Mouse (Mus musculus): ENCODE data around the gene Pde3b. TPM values are rescaled to one million over a fixed set of nuclear protein-coding genes. Genes with fewer than 3 reads are reported as not detected.

Gene Pde3b
- polyA plus RNA-seq, 1 experiment from 2014 or later: 5.1 TPM

DNA sequence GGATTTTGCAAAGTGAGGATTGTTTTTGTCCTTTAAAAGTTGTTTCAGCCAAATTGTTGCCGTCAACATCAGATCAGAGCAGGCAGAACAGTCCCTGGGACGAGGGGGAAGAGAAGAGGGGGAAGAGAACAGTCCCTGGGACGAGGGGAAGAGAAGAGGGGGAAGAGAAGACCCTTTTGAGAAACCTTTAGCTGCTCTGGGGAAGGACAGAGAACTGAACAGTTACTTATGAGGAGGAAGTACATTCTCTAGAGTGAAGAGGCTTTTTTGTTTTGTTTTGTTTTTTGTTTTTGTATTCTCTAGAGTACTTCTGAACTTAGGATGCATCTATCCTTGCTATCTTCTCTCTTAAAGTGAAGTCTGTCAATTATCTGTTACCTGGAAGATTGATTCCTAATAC lies 37.8 kb downstream of the Pde3b start:
- H3K27ac ChIP-seq (replicated peaks): no peak overlapping the region
- no peak overlapping the region for H3K9ac ChIP-seq (replicated peaks)
- no peak overlapping the region for H3K4me2 ChIP-seq (replicated peaks)
- H3K36me3 ChIP-seq: no peaks in the 10 kb centered on the region
- WGBS: 59% methylated on average over 3 of the region's 3 CpGs
- H3K4me3 ChIP-seq: no peak overlapping the region
- H3K27me3 ChIP-seq: no peaks in the 10 kb centered on the region
- H3K9me3 ChIP-seq: no peaks in the 10 kb centered on the region
- no peak for ATAC-seq (replicated peaks)
- no peaks in the 10 kb centered on the region for H3K4me1 ChIP-seq

DNA sequence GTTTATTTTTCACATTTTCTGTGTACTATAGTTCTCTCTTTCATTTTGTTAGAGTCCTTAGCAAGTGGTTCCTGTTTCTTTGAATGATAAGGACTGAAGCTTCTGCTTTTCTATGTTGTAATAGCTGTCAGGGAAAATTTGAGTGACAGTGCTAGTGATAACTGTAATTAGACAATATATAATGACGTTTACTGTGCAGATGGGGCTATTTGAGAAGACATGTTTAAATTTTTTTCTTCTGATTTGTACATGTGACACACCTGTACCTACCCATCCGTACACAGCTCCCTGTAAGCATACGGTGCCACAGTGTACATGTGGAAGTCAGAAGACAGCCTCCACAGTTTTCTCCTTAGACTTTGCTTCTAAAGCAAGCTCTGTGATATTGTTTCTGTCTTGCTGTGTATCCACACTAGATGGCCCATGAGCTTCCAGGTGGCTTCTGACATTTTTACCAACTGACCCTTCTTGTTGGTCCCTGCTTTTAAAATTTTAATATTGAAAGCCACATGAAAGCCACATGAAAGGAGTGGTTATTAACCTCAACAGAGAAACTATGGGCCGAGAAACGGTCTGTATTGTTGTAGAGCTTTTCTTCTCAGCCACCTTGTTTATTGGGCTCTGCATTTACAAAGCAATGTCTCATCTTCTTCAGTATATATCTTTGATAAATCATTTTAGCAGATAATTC lies 38.4 kb downstream of the Pde3b start:
- Histone ChIP-seq H3K4me1 (no peaks in the 10 kb centered on the region), H3K9ac (replicated peaks) (no peak overlapping the region), H3K36me3 (no peaks in the 10 kb centered on the region), H3K9me3 (no peaks in the 10 kb centered on the region), H3K27ac (replicated peaks) (no peak overlapping the region), H3K27me3 (no peaks in the 10 kb centered on the region), H3K4me3 (no peak overlapping the region), H3K4me2 (replicated peaks) (no peak overlapping the region)
- no peak for ATAC-seq (replicated peaks)
- 81% methylated on average over 5 of the region's 5 CpGs for WGBS

DNA sequence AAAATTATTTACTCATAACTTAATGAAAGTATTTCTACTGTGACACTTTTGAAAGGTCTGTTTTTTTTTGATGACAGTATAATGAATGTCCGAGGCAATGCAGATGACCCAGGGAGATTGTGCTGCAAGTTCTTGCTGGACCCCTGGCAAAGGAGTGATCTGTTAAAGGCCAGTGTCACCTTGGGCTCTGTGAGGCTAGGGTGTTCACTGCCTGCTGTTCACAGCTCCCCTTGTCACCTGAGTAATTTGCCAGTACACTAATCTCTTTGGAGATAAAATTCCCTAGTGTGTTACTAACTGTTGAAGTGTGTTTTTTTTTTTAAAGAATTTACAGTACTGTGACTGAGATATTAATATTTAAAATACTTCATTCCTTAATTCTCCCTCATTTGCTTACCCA lies 39.8 kb downstream of the Pde3b start:
- Histone ChIP-seq H3K9me3 (no peaks in the 10 kb centered on the region), H3K4me1 (no peaks in the 10 kb centered on the region), H3K27ac (replicated peaks) (no peak overlapping the region), H3K27me3 (no peaks in the 10 kb centered on the region), H3K9ac (replicated peaks) (no peak overlapping the region), H3K36me3 (no peaks in the 10 kb centered on the region), H3K4me2 (replicated peaks) (no peak overlapping the region), H3K4me3 (no peak overlapping the region)
- no peak for ATAC-seq (replicated peaks)
- WGBS: 87% methylated on average over 1 of the region's 1 CpGs

DNA sequence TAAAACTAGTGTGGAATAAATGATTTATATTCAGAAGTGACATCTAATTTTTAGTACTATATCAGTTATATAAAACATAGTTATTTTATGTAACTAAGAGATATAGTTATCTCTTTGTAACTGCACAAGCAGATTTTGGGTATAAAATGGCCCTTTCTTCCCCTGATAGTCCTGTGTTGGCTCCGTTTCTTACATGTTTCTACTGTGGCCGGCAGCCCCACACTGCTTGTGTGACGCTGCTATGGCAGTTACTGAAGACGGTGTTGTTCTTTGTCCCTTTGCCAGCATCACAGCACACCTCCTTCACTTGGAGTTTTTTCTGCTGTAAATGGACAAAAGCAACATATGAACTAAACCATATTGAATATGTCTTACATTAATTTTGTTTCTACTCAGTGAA lies 41.8 kb downstream of the Pde3b start:
- WGBS: 69% methylated on average over 4 of the region's 4 CpGs

DNA sequence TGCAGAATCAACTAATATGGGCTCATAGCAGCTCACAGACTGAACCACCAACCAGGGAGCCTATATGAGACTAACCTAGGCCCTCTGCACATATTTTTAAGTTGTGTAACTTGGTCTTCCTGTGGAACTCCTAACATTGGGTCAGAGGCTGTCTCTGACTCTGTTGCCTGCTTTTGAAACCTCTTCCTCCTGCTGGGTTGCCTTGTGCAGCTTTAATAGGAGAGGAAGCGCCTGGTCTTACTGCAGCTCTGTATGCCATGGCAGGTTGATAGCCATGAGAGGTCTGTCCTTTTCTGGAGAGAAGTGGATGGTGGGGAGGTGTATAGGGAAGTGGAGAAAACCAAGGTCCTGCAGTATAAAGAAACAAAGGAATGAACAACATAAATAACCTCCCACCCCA lies 44.8 kb downstream of the Pde3b start:
- no peak for ATAC-seq (replicated peaks)
- Histone ChIP-seq H3K4me2 (replicated peaks) (no peak overlapping the region), H3K27me3 (no peaks in the 10 kb centered on the region), H3K36me3 (no peaks in the 10 kb centered on the region), H3K9me3 (no peaks in the 10 kb centered on the region), H3K4me3 (no peak overlapping the region), H3K9ac (replicated peaks) (no peak overlapping the region), H3K27ac (replicated peaks) (no peak overlapping the region), H3K4me1 (no peaks in the 10 kb centered on the region)
- WGBS: 55% methylated on average over 1 of the region's 1 CpGs

More for the DNA sequence above, 41.8 kb downstream of the Pde3b start:
- Histone ChIP-seq H3K9ac (replicated peaks) (no peak overlapping the region), H3K27me3 (no peaks in the 10 kb centered on the region), H3K4me3 (no peak overlapping the region), H3K4me2 (replicated peaks) (no peak overlapping the region), H3K36me3 (no peaks in the 10 kb centered on the region), H3K27ac (replicated peaks) (no peak overlapping the region), H3K9me3 (no peaks in the 10 kb centered on the region), H3K4me1 (no peaks in the 10 kb centered on the region)
- no peak for ATAC-seq (replicated peaks)

DNA sequence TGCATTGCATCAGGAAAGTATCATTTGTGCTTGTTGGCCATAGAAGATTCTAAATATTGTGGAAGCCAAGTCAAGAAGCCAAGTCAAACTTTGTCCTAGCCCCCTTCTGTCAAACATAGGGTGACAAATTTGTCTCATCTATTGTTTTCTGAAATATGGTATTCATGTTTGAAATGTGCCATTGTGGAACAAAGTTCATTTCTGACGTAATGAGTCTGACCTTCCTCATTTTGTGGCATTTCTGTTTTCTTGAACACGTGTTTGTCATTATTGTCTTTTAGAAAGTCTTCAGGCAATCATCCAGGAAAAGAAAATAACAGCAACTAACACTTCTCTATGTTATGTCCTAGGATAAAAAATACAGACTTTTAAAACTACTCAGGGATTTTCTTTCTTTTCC lies 46.6 kb downstream of the Pde3b start:
- Histone ChIP-seq H3K4me3 (no peak overlapping the region), H3K27ac (replicated peaks) (no peak overlapping the region), H3K27me3 (no peaks in the 10 kb centered on the region), H3K9me3 (no peaks in the 10 kb centered on the region), H3K9ac (replicated peaks) (no peak overlapping the region), H3K36me3 (no peaks in the 10 kb centered on the region), H3K4me2 (replicated peaks) (no peak overlapping the region), H3K4me1 (no peaks in the 10 kb centered on the region)
- 68% methylated on average over 2 of the region's 2 CpGs for WGBS
- no peak for ATAC-seq (replicated peaks)

DNA sequence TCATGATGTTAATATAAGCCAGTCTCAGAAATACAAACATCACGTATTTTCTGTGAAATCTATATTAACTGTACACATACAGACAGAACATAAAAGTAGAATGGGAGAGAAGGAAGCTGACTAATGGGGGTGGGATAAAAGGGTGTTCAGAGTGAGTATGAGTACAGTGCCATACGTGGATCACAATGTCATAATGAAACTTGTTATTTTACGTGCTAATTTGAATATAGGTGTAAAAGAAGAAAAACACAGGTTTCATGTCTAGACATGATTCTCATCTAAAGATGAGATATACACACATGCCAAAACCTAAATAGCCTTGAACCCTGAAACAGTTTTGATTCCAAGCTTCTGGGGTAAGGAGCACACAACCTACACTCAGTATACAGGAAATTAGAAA lies 51.3 kb downstream of the Pde3b start:
- H3K27ac ChIP-seq (replicated peaks): no peak overlapping the region
- WGBS: 89% methylated on average over 3 of the region's 3 CpGs
- no peak for ATAC-seq (replicated peaks)

DNA sequence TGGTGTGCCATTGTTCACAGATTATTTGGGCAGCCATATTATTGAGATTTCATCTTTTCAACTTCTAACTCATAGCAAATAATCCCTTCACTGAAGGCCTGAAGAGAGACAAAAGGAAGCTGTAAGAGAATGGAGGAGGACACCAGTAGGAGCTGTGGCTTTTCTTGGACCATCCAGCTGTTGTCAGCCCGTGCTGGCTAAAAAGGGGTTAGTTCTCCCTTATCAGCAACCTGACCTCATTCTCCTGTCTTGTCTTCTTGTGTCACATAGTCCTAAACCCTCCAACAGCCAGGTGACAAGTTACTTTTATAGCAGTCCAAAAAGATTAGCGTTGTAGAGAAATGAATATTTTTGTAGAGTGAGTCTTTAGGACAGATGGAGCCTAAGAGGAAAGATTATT lies 57.4 kb downstream of the Pde3b start:
- no peak overlapping the region for H3K4me2 ChIP-seq (replicated peaks)
- H3K4me3 ChIP-seq: no peak overlapping the region
- H3K9me3 ChIP-seq: no peaks in the 10 kb centered on the region
- no peak for ATAC-seq (replicated peaks)
- H3K4me1 ChIP-seq: no peaks in the 10 kb centered on the region
- no peak overlapping the region for H3K9ac ChIP-seq (replicated peaks)
- no peak overlapping the region for H3K27ac ChIP-seq (replicated peaks)
- WGBS: 54% methylated on average over 2 of the region's 2 CpGs
- H3K27me3 ChIP-seq: no peaks in the 10 kb centered on the region
- no peaks in the 10 kb centered on the region for H3K36me3 ChIP-seq

More for the DNA sequence above, 51.3 kb downstream of the Pde3b start:
- H3K36me3 ChIP-seq: no peaks in the 10 kb centered on the region
- no peak overlapping the region for H3K4me3 ChIP-seq
- no peak overlapping the region for H3K9ac ChIP-seq (replicated peaks)
- no peak overlapping the region for H3K4me2 ChIP-seq (replicated peaks)
- no peaks in the 10 kb centered on the region for H3K27me3 ChIP-seq
- no peaks in the 10 kb centered on the region for H3K9me3 ChIP-seq
- H3K4me1 ChIP-seq: no peaks in the 10 kb centered on the region

DNA sequence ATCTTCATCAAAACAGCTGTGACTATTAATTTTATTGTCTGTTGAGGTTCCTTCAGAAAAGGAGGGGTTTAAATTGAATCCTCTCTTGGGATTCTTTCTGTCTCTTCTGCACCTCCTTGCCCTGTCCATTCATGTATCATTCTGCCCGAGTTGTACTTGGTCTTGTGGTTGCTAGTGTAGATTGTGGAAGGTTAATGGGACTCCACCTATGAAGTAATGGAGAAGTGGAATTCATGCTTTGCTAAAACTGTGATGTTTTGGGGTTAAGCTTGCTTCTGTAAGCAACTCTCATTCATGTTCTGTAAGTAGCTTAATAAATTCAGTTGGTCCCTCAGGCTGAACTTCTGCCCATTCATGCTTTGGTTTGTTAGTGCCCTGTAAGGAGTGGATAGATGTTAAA lies 59.8 kb downstream of the Pde3b start:
- no peak for ATAC-seq (replicated peaks)
- Histone ChIP-seq H3K36me3 (no peaks in the 10 kb centered on the region), H3K4me3 (no peak overlapping the region), H3K4me1 (no peaks in the 10 kb centered on the region), H3K9ac (replicated peaks) (no peak overlapping the region), H3K9me3 (no peaks in the 10 kb centered on the region), H3K4me2 (replicated peaks) (no peak overlapping the region), H3K27me3 (no peaks in the 10 kb centered on the region), H3K27ac (replicated peaks) (no peak overlapping the region)
- 95% methylated on average over 1 of the region's 1 CpGs for WGBS

DNA sequence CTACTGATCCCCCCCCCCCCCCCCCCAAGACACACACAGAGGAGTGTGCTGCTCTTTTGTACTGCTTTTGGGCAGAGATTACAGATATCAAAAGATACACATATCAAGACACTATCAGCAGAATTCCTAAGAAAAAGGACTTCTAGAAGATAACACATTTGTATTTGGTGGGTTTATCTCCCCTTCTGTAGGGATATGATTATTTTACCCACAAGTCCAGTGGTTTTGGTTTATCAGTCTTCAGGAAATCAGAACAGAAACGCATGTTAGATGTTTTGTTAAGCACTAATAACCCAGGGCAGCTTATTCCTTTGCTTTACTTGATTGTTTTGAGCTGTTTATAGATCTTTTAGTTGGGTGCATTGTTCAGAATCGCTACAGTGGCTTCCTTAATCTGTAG lies 62.8 kb downstream of the Pde3b start:
- Histone ChIP-seq H3K4me2 (replicated peaks) (no peak overlapping the region), H3K9ac (replicated peaks) (no peak overlapping the region), H3K9me3 (no peaks in the 10 kb centered on the region), H3K36me3 (no peaks in the 10 kb centered on the region), H3K4me1 (no peaks in the 10 kb centered on the region), H3K4me3 (no peak overlapping the region), H3K27ac (replicated peaks) (no peak overlapping the region), H3K27me3 (no peaks in the 10 kb centered on the region)
- ATAC-seq (replicated peaks): no peak
- 85% methylated on average over 2 of the region's 2 CpGs for WGBS

DNA sequence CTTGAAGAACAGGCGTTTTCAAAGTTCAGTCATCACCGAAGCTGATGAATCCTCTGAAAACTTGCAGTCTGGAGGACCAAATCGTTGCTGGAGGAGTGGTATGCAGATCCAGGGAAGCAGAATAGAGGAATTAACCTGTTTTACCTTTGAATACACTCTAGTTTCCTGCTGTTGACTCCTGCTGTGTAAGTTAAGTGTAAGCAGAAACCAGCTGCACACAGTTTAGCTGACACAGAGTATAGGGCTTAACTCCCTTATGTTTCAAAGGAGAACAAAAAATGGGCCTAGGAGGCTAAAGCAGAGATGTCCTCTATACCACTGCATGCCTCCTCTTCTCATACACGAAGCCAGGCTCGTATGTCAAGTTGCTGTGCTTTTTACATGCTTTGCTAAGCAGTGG lies 63.8 kb downstream of the Pde3b start:
- H3K36me3 ChIP-seq: no peaks in the 10 kb centered on the region
- no peak overlapping the region for H3K9ac ChIP-seq (replicated peaks)
- no peak overlapping the region for H3K4me2 ChIP-seq (replicated peaks)
- no peaks in the 10 kb centered on the region for H3K4me1 ChIP-seq
- no peak overlapping the region for H3K27ac ChIP-seq (replicated peaks)
- H3K27me3 ChIP-seq: no peaks in the 10 kb centered on the region
- WGBS: 18% methylated on average over 5 of the region's 5 CpGs
- no peak overlapping the region for H3K4me3 ChIP-seq
- no peak for ATAC-seq (replicated peaks)
- H3K9me3 ChIP-seq: no peaks in the 10 kb centered on the region

DNA sequence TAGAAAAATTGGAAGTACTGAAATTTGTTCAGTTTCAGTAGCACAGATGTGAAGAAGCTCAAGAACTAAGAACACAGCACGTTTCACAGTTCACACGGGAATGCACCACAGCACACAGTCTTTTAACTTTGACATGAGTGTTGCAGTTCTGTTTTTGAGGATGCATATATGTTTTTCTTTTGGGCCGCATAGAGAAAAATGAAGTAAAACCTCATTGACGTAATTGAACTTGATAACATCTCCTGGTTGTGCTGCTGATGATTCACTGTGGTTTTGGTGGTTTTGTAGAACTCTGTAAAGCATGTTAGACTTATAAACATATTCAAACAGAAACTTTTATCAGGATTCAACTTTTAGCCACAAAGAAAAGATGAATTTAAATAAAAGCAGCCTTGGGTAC lies 64.7 kb downstream of the Pde3b start:
- ATAC-seq (replicated peaks): no peak
- Histone ChIP-seq H3K9me3 (no peaks in the 10 kb centered on the region), H3K4me3 (no peak overlapping the region), H3K4me1 (no peaks in the 10 kb centered on the region), H3K9ac (replicated peaks) (no peak overlapping the region), H3K36me3 (no peaks in the 10 kb centered on the region), H3K27ac (replicated peaks) (no peak overlapping the region), H3K4me2 (replicated peaks) (no peak overlapping the region), H3K27me3 (no peaks in the 10 kb centered on the region)
- 72% methylated on average over 4 of the region's 4 CpGs for WGBS

DNA sequence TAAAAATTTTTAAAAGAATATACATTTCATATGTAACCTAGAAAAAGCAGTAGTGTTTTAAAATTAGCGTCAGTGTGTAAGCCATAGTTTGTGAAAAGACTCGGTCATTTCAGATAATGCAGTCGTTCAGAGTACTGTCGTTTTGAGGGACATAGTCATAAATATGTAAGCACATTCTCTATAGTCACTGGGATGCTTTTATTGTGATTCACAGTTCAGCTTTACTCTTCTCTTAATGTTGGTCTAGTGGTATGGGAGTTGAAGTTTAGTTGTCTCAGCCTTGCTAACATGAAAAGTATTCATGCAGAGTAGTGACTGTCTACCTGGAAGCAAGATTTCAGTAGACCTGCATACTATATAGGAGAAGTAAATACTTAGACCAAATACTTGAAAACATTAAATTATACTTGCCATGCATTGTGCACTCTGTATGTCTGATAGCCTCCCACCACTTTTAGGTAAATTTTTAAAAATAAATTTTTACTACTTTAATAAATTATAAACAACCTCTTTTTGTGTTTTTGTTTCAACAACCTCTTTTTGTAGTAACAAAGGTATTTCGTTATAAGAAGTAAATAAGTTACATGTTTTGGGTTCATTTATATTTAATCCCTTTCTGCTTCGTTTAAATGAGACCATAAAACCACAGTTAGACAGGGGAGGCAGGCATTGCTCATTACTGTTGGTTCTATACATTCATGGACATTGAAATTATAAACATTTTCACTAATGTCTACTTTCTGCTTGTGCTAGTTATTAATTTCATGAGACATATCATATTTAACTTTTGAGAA lies 65.3 kb downstream of the Pde3b start:
- 71% methylated on average over 6 of the region's 6 CpGs for WGBS
- no peak overlapping the region for H3K27ac ChIP-seq (replicated peaks)

More for the DNA sequence above, 65.3 kb downstream of the Pde3b start:
- ATAC-seq (replicated peaks): no peak
- Histone ChIP-seq H3K36me3 (no peaks in the 10 kb centered on the region), H3K4me2 (replicated peaks) (no peak overlapping the region), H3K4me3 (no peak overlapping the region), H3K9me3 (no peaks in the 10 kb centered on the region), H3K4me1 (no peaks in the 10 kb centered on the region), H3K9ac (replicated peaks) (no peak overlapping the region), H3K27me3 (no peaks in the 10 kb centered on the region)
